Mouse (Mus musculus): ENCODE data around the gene Epo. TPM values are rescaled to one million over a fixed set of nuclear protein-coding genes. Genes with fewer than 3 reads are reported as not detected.

Gene Epo
- total RNA-seq, 4 experiments from 2014 or later = not detected

DNA sequence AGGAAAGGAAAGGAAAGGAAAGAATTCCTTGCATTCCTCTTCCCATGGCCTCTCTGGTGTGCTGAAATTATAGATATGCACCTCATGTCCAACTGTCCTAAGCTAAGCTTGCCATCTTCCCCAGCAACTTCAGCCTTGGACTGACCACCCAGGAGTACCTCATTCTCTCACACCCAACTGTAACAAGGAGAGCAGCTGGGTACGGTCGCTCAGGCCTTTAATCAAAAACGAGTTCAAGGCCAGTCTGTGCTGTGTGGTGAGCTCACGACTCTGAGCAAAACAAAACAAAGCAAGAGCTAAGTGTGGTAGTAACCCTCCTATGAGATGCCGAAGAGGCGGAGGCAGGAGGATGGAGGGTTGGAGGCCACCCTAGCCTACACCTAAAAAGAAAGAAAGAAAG lies 7.9 kb upstream of the Epo start:
- DNase-seq (ENCODE audit: low spot score in 2 of 2) = no peak

DNA sequence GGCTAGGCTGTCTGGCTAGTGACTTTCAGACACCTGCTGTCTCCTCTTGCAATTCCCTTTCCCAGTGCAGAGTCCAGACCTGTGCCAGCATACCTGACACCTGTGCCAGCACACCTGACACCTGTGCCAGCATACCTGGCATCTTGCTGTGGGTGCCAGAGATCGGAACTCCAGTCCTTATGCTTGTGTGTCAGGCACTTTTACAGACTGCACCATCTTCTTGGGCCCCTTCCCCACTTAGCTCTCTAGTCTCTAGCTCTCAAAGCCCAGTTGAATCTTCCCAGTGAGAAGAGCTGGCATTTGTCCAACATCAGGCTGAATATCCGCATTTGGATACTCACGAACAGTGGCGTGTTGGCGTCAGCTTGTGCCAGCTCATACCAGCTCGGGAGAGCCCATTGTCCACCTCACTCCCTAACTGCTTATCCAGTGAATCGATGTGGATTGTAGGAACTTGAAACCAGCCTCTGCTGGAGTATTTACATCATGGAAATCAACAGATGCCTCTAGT lies 6.3 kb upstream of the Epo start:
- no peak for DNase-seq (ENCODE audit: low spot score in 2 of 2)

DNA sequence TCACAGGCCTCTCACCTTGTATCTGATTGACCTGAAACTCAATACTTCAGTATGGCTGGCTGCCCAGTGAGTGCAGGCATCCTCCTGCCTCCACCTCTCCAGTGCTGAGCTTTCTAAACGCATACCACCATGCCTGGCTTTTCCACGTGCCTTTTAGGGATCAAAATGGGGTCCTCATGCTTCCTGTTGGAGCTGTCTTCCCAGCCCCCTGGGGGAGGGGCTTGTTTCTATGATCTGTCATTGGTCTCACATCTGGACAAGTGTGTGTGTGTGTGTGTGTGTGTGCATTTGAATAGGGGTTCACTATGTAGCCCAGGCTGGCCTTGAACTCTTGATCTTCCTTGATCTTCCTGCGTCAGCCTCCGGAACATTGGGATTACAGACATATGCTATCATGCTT lies 4.4 kb upstream of the Epo start:
- no peak for DNase-seq (ENCODE audit: low spot score in 2 of 2)

DNA sequence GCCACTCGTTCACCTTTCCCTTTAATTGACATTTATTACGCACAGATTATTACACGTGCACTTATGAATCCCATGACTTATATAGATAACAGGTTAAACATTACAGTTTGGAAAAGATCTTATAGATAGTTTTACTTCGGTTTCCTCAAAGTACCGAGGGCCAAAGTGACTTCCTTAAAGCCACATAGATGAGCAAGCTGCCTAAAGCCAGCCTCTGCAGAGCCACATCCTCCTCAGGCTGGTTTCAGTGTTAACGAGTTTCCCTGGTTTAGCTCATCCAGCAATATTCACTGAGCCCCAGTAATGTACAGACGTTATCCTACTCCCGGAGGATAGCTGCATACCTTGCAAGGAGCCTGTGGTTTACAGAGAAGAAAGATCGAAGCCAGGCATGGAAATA lies 2.3 kb upstream of the Epo start:
- DNase-seq (ENCODE audit: low spot score in 2 of 2) = no peak

DNA sequence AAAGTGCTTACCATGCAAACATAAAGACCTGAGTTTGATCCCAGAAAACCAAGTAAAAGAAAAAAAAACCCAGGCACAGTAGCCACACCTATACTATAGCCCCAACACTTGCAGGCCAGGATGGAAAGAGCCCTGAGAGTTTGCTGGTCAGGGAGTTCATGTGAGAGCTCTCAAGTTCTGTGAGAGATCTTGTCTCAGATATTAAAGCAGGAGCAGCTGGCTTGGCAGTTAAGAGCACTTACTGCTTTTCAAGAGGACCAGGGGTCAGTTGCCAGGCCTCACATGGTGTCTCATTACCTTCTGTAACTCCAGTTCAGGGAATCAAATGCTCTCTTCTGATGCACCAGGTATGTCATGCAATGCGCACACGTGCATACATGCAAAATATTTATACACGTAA lies 1.7 kb upstream of the Epo start:
- DNase-seq (ENCODE audit: low spot score in 2 of 2) = peak in 1 of 2 experiments; percentile 6

DNA sequence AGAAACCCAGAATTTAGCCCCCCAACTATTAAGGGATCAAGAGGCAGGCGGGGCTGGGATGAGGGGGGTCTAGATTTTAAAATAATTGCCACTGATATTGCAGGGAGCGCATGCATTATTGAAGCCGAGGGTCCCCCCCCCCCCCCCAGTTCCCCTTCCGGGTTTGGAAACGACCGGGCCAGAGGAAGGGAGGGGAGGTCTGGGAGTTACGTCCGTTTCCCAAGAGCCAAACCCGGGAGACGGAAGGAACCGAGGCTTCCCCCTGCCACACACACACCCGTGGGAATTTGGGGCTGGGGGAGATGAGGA lies 280 bp downstream of the Epo start:
- no peak for DNase-seq (ENCODE audit: low spot score in 2 of 2)

DNA sequence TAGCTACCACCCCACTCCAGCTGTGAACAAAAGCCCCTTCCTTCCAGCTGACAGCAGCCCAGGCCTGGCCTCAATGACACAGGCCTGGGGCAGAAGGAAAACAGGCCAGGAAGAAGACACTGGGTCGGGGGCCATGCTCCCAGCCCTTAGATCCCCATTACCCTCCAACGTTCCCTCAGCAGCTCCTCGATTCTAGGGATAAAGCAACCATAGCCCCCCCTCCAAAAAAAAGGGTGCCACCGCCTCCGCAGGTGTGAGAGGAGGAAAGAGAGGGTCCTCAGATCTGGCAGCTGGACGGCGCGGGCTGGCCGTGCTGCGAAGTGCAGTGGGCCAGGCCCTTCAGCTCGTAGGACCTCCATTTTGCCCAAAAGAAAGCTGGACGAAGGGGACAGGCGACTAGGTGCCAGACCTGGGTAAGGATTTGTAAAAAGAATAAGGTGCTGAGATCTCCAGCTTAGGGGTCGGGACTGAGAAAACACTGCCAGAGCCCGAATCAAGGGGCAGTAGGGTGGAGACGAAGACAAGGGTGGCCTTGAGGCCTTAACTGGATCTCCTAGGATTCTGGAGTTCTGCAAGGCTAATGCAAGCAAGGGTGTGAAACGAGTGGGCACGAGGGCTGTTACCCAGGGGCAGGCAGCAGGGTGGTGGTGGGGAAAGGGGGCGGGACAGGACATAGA lies 773 bp downstream of the Epo start:
- no peak for DNase-seq (ENCODE audit: low spot score in 2 of 2)

DNA sequence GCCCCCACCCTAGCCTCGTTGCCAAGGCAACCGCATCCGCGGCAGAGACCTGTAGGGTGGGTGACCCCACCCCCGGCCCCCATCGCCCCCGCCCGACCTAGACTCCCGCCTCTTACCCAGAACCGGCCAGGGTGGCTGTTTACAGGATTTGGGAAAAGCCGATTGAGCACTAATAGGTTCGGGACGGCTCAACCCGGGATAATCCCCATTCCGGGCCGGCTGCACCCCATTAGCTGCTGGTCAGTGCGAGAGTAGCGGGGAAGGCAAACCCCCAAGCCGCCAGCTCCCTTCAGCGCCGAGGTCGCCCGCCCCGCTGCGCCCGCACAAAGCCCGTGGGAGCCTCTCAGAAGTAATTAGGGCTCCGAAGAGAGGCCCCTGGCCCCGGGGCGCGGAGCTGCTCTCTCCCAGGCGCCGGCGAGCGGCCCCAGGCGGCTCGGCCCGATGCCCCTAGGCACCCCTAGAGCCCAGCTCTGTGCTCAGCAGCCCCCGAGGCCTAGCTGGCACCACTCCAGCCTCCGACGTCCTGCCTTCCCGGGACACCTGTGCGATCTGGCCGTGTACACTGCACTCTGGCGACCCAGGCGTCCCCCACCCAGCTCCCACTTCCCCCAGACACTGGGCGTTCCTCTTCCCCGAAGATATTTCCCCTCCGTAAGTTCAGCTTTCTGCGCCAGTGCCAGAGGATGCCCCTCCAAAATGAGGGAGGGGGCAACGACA lies 1.5 kb downstream of the Epo start:
- no peak for DNase-seq (ENCODE audit: low spot score in 2 of 2)

DNA sequence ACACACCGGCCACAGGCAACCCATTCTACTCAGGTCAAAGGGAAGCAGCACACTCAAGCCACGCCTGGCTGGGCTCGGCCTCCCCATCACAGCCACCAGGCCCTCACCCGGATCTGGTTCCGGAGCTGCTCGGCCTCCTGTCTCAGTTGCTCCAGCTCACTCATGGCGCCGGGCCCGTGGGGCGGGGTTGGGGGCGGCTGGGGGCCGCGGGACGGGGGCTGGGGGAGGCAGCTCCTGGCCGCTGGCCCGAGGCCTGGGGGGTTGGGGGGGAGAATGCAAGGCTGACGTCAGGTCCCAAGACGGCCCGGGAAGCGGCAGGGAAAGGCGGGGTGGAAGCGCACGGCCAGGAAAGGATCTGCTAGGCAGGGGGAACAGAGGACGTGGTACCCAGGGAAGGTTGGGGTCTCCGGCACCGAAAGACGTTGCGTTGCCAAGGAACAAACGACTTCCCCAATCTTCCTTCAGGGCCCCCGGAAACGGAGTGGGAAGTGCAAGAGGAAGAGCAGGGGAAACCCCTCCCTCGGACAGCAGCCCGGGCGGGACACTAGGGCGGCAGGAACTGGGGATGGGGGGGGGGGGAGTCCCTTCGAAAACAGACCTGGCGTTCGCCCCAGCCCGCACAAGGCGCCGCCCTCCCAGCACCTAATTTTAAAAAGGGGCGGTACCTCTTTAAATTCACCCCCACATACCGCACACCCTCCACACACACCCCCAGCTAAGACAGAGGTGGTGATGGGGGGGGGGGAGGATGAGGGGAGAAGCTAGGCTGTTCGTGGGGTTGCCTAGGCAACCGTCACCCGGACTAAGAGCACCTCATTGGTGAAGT lies 2.2 kb downstream of the Epo start:
- peak; percentile 77 to 88 for DNase-seq (ENCODE audit: low spot score in 2 of 2)

DNA sequence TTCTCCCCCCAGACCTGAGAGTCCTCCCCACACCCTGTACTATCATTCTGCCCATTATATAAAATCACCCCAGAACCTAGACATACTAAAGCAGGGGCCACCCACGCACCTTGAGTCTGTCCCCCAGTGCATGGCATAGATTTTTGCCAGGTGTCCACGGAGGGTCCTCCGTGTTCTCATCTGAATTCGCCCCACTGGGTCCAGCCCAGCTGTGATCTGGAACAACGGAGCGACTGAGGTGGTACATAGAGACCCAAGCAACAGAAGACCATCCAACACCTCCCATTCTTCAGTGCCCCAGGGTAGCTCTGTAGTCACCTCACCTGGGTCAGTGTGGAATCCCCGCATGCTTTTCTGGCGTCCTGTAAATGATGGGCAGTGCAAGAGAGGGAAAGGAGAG lies 3.0 kb downstream of the Epo start:
- DNase-seq (ENCODE audit: low spot score in 2 of 2) = no peak

DNA sequence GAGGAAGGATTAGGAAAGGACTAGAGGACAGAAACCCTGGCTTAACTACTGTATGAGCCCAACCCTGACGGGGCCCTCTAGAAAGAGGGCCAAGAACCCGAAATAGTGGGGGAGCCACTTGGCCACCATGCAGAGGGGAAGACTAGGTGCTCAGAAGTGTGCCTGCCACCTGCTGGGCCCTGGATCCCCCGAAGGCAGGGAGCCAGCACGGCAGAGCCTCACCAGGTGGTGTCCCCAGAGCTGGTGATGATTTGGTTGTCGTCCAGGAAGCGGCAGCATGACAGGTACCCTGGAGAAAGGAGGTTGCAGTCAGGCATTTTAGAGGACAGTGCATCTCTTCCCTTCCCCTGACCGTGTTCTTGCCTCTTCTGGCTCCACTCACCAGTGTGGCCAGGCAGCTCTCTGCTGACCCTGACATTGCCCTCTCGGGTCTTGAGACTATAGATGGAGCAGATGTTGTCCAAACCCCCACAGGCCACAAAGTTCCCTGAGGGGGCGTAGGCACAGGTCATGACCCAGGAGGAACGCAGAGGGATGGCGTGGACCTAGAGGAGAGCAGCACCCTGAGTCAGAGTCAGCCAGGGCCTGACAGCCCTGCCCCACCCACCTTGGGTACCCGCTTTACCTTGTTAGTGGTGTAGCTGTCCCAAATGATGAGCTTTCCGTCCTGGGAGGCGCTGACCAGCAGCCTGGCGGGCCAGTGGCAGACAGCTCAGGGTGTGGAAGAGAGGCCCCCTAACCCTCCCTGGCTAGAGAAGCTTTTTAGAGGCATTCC lies 3.6 kb downstream of the Epo start:
- no peak for DNase-seq (ENCODE audit: low spot score in 2 of 2)

DNA sequence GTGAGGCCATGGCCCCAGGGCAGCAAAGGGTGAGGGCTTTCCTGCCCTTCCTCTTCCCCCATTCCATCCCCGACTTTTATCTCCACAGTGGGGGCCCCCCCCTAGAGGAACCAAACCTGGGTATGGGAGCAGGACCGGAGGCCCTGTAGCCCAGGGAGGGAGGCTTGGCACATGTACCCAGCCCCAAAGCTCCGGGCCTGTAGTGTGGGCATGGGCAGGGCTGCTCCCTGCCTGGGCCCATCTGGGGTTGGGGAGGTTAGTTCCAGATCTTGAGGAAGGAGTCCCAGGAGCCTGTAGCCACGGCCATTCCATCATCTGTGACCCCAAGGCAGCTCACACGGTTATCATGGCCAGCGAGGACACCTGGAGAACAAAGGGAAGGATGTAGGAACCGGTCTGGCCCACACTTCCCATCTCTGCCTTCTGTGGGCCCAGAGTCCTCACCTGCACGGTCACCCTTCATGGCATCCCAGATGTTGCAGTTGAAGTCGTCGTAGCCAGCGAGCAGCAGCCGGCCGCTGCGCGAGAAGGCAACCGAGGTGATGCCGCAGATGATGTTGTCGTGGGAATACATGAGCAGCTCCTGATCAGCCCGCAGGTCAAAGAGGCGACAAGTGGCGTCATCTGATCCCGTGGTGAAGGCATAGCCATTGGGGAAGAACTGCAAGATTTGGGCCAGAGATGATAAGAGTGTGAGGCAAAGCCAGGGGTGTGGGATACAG lies 4.6 kb downstream of the Epo start:
- no peak for DNase-seq (ENCODE audit: low spot score in 2 of 2)

DNA sequence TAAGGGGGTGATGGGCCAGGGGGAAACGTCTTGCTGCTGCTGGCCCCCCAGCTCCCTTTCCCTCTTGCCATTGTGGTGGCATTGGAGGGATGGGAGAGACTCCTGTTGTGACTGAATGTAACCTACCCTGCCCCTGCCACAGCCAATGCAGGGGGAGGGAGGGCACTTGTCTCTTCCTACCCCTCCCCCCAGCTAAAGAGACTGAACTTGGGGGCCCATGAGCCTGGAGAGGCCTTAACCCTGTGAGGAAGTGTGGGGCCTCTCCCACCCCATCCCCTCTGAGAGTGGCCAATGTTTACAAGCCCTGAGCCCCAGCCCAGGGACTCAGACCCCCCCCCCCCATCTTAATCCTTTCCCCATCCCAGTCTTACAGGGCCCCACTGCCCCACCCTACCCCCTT lies 5.6 kb downstream of the Epo start:
- DNase-seq (ENCODE audit: low spot score in 2 of 2) = no peak

DNA sequence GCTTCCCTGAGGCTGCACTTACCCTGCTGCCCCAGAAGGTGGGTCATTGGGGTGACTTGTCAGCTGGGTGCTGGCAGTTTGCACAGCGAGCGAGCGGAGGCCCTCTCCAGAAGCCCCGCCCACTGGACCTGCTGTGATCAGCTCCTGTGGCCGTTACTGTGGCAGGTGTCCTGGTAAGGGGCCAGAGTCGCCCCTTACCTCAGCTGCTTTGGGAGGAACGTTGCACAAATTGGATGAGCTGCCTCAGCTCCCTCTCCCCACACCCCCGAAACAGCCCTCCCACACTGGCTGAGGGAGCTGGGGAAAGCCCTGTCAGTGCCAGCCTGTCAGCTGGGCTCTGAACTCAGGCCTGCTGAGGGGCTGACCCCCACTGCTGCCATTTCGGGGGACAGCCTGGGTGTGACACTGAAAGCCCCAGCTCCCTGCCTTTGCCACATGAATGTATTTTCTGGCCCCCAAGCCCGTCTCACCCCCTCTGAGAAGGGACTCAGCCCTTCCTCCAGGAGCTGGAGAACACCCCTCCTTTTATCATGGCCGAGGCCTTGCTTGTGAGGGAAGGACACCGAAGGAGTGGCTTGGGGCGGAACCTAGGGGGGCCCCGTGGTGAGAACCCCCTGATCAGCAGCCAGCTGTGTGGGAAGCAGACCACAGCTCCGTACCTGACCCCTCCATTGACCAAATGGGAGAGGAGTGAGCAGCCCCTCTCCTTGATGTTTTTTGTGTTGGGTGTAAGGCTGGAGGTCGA lies 6.7 kb downstream of the Epo start:
- no peak for DNase-seq (ENCODE audit: low spot score in 2 of 2)

DNA sequence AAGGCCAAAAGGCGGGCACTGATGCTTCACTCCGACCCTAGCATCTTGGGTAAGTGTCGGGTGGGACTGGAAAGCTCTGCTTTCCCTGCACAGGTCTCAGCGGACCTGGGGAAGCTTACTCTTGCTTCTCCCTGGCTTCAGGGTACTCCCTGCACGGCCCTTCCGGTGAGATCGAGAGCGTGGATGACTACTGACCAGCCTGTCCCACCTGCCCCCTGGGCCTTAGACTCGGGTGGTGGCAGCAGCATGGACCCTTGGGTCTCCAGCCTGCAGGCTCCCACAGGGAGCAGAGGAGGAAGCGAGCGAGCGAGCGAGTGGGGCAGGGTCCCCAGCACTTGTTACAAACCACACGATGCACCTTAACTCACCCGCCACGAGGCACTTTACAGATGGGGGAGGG lies 7.5 kb downstream of the Epo start:
- DNase-seq (ENCODE audit: low spot score in 2 of 2) = no peak

DNA sequence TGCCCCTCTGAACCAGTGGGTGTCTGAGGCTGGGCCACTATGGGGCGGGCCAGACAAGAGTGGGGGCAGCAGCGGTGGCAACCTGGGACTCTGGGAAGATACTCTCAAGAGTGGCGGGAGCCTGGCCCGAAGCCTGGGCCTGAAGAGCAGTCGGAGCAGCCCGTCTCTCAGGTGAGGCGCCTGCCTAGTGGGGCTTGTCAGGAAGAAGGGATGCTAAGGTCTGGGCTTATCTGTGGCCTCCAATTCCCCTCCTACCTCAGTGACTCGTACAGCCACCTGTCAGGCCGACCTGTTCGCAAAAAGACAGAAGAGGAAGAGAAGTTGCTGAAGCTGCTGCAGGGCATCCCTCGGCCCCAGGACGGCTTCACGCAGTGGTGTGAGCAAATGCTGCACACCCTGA lies 8.4 kb downstream of the Epo start:
- DNase-seq (ENCODE audit: low spot score in 2 of 2) = no peak

DNA sequence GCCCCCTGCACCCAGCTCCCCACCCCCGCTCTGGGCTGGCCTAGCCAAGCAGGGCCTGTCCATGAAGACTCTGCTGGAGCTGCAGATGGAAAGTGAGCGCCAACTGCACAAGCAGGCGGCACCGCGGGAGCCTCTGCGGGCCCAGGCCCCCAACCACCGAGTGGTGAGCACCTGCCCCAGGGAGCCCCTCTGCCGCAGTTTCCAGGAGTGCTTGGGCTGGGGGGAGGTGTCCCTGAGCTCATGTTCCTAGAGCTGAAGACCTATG lies 8.9 kb downstream of the Epo start:
- DNase-seq (ENCODE audit: low spot score in 2 of 2) = no peak

DNA sequence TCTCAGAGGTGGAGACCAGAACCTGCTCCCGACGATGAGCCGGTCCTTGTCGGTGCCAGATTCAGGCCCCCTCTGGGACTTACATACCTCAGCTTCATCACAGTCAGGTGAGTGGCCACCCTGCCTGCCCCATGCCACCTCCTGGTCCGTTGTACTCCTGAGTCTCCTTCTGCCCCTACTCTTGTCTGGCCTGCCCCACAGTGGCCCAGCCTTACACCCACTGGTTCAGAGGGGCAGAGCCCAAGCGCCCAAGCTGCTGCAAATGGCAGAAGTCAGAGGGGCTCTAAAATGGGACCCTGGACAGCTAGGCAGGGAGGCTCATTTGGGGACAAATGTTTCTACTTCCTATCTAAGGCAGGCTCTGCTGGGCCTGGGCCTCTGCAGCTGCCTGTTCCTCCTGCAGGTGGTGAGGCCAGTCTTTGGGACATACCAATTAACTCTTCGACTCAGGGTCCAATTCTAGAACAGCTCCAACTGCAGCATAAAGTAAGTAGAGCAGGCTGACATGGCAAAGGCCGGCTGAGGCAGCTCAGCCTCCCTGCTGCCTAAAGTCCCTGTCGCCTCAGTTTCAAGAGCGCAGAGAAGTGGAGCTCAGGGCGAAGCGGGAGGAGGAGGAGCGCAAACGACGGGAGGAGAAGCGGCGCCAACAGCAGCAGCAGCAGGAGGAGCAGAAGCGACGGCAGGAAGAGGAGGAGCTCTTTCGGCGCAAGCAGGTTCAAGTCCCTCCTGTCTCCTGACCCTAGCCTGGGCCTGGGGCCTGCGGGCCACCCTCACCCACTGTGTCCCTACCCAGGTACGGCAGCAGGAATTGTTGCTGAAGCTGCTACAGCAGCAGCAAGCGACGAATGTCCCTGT lies 9.4 kb downstream of the Epo start:
- no peak for DNase-seq (ENCODE audit: low spot score in 2 of 2)

DNA sequence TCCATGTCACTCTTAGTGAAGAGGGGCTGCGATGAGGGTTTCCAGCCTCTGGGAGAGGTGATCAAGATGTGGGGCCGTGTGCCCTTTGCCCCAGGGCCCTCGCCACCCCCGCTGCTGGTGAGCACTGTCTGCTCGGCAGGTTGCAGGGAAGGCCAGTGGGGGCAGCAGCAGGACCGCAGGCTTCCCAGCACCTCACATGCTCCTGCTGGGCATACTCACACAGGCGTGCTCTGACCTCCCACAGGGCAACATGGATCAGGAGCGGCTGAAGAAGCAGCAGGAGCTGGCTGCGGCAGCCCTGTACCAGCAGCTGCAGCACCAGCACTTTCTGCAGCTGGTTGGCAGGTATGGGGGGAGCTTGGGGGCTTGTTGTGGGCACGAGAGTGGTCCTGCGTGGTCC lies 10.3 kb downstream of the Epo start:
- DNase-seq (ENCODE audit: low spot score in 2 of 2) = no peak

DNA sequence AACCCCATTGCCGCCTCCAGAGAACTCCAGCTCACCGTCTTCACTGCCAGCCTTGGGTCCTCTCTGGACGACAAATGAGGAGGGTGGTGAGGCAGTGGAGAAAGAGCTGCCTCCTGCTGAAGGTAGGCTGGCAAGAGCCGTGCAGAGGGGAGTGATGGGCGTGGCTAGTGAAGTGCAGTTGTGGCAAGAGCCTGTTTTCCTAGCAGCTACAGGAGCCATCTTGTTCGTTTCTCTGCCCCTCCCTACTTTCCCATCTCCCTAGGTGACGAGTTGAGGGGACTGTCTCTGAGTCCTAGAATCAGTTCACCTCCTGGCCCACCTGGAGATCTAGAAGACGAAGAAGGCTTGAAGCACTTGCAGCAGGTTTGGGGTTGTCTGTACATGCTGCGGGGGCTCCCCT lies 11.2 kb downstream of the Epo start:
- no peak for DNase-seq (ENCODE audit: low spot score in 2 of 2)

All from layer of hippocampus, adult 8-10 months (tissue).